Mouse (Mus musculus): Measurements from ENCODE around the gene Msl2.

DNA sequence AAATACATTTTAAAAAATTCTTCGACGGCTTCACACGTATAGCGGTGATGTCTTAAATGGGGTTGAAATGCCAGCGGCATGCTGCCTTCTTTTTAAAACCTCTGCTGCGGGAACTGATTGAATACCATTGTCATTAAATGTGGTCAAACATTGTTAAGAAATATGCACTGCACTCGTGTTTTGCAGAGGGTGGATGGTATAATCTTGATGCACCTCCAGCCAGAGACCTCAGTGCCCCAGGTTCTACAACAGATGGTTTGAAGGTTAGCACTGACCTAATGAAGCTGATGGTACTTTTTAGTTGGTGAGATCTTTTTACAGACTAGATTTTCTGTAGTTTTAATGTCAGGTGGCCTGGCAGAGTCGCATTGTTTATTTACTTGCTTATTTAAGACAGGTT is 1.8 kb downstream of the Msl2 start:
- no peak for TF ChIP-seq CTCF (IDR thresholded peaks at IDR 0.05; ENCODE audit: extremely low read depth, insufficient read depth, insufficient read length, insufficient replicate concordance)
- no peak for TF ChIP-seq POLR2A (IDR thresholded peaks at IDR 0.05; ENCODE audit: low read depth, low read length)

Data from spleen, adult 2 months (tissue).